Mouse (Mus musculus): Measurements from ENCODE around the gene Igfbp7.

GRCm38 (mm10) chr5:77436308-77436707 lies 28.5 kb upstream of the Igfbp7 start:
- TF ChIP-seq CTCF (IDR thresholded peaks at IDR 0.05; ENCODE audit: low read depth) (no peak), EP300 (optimal IDR thresholded peaks at IDR 0.05) (no peak)

Measured in stomach, postnatal 0 days (tissue).